Mouse (Mus musculus): ENCODE results near the gene Senp1. TPM values are rescaled to one million over a fixed set of nuclear protein-coding genes. Genes with fewer than 3 reads are reported as not detected.

Gene Senp1
- polyA plus RNA-seq, 1 experiment from 2014 or later, result 22.1 TPM

DNA sequence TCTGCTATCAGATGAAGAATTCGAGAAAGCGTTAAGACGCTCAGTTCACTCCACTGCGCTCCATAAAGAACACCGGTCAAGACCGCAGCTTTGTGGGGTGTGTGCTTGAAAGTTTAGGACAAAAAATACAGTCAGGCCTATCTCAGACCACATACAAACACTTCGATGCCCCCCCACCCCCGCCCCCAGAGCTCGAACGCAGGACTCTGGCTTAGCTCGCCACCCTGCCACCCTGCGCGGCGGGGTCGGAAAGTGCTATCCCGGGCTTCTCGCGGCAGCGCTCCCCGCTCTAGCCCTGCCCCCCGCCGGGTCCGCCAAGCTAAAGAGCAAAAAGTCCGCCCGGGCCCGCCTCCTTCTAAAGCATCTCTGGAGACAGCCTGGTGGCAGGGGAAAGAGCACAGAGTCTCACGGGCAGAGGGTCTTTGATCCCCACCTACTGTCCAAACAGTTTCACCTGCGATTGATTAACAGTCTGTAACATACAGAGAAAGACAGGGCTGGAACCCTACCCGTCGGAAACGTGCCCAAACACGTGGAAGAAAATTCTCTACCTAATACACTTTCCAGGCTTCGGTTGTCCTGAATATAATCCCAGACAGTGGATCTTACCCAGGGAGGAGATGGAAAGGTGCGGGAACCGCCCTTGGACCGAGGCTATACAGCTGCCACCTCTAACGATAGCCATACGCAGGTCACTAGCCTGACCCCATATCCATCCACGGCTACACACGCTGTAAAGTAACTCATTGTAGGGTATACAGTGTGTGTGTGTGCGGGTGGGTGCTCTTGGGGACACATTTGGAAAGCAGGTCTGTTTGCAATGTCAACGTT is 90.3 kb downstream of the Senp1 start:
- Histone ChIP-seq H3K4me3 (ENCODE audit: low read depth, low read length) (peak overlapping the region; percentile 36), H3K36me3 (ENCODE audit: control insufficient read depth, insufficient read depth, low read length) (no peaks in the 10 kb centered on the region), H3K27ac (ENCODE audit: low read depth, low read length) (peak overlapping the region; percentile 22; the same call in 1 of the 2 replicates), H3K9ac (replicated peaks; ENCODE audit: low read depth, low read length) (no peak overlapping the region; the same call in 1 of the 2 replicates), H3K4me2 (ENCODE audit: low read depth, low read length) (peak overlapping the region; percentile 86), H3K27me3 (ENCODE audit: control insufficient read depth, insufficient read depth, low read length) (peaks cover 5% of the 10 kb centered on the region), H3K9me3 (ENCODE audit: control insufficient read depth, low read length) (no peaks in the 10 kb centered on the region), H3K4me1 (ENCODE audit: control insufficient read depth, insufficient read depth, low read length) (peaks cover 33% of the 10 kb centered on the region)
- WGBS, result 1% methylated on average over 42 of the region's 42 CpGs
- no peak for ATAC-seq (ENCODE audit: low read depth)

GRCm38 (mm10) chr15:98002113-98002990 is 91.2 kb downstream of the Senp1 start:
- H3K27ac ChIP-seq (ENCODE audit: low read depth, low read length), result peak overlapping the region; percentile 67
- ATAC-seq (ENCODE audit: low read depth), result peak; percentile 56
- peak overlapping the region; percentile 36 for H3K4me3 ChIP-seq (ENCODE audit: low read depth, low read length)
- peaks cover 5% of the 10 kb centered on the region for H3K27me3 ChIP-seq (ENCODE audit: control insufficient read depth, insufficient read depth, low read length)
- peak overlapping the region; percentile 53 for H3K9ac ChIP-seq (replicated peaks; ENCODE audit: low read depth, low read length)
- H3K36me3 ChIP-seq (ENCODE audit: control insufficient read depth, insufficient read depth, low read length), result no peaks in the 10 kb centered on the region
- H3K4me1 ChIP-seq (ENCODE audit: control insufficient read depth, insufficient read depth, low read length), result peaks cover 36% of the 10 kb centered on the region
- peak overlapping the region; percentile 86 for H3K4me2 ChIP-seq (ENCODE audit: low read depth, low read length)
- H3K9me3 ChIP-seq (ENCODE audit: control insufficient read depth, low read length), result no peaks in the 10 kb centered on the region
- WGBS, result 1% methylated on average over 40 of the region's 42 CpGs

DNA sequence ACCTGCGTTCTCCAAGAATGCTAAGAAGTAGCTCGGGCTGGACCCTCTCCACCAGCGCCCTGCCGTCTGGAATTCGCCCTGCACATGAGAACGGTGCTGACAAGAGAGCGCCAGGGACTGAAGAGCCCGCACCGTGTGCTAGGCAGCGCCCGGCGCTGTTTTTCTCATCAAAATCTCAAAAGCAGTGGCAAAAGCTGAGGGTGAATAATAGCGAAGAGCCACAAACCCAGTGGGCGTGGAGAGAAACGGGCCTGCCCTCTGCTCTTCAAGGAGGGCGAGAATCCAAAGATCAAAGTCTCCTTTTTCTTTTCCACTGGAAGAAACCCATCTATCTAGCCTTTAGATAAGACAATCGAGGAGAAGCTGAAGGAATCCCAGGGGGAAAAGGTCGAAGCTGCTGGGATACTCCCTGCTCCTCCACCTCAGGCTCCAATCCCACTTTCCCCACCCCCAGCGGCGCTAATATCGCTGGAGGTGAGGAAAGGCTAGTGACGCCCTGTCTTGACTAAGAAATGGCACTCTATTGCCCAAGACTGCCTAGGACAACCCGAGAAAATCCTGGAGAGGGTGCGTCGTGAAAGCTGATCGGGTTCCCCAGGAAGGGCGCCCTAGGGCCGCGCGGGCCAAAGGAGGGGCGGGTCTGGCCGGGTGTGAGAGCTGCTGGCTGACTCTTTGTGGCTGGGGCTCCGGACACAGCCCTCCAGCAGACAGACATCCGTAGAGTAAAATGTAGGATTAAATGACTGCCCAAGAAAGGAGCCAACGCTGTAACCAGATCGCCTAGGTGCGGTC is 92.0 kb downstream of the Senp1 start:
- Histone ChIP-seq H3K9ac (replicated peaks; ENCODE audit: low read depth, low read length) (peak overlapping the region; percentile 53), H3K4me2 (ENCODE audit: low read depth, low read length) (peak overlapping the region; percentile 86), H3K27ac (ENCODE audit: low read depth, low read length) (peak overlapping the region; percentile 67), H3K4me3 (ENCODE audit: low read depth, low read length) (peak overlapping the region; percentile 36), H3K36me3 (ENCODE audit: control insufficient read depth, insufficient read depth, low read length) (no peaks in the 10 kb centered on the region), H3K4me1 (ENCODE audit: control insufficient read depth, insufficient read depth, low read length) (peaks cover 36% of the 10 kb centered on the region), H3K9me3 (ENCODE audit: control insufficient read depth, low read length) (no peaks in the 10 kb centered on the region), H3K27me3 (ENCODE audit: control insufficient read depth, insufficient read depth, low read length) (peaks cover 5% of the 10 kb centered on the region)
- ATAC-seq (ENCODE audit: low read depth), result peak; percentile 3; the same call in 1 of the 2 replicates
- 1% methylated on average over 37 of the region's 37 CpGs for WGBS

- no peak overlapping the region for H3K4me2 ChIP-seq (ENCODE audit: low read depth, low read length)
- peaks cover 5% of the 10 kb centered on the region for H3K27me3 ChIP-seq (ENCODE audit: control insufficient read depth, insufficient read depth, low read length)
- H3K9me3 ChIP-seq (ENCODE audit: control insufficient read depth, low read length), result no peaks in the 10 kb centered on the region
- no peak for ATAC-seq (ENCODE audit: low read depth)
- WGBS, result 6% methylated on average over 7 of the region's 7 CpGs
- H3K9ac ChIP-seq (replicated peaks; ENCODE audit: low read depth, low read length), result 0 out of 2 replicates have a peak overlapping the region, but pooled peaks have one; percentile 8
- H3K4me1 ChIP-seq (ENCODE audit: control insufficient read depth, insufficient read depth, low read length), result peaks cover 36% of the 10 kb centered on the region
- no peak overlapping the region for H3K4me3 ChIP-seq (ENCODE audit: low read depth, low read length)
- no peaks in the 10 kb centered on the region for H3K36me3 ChIP-seq (ENCODE audit: control insufficient read depth, insufficient read depth, low read length)
- H3K27ac ChIP-seq (ENCODE audit: low read depth, low read length), result no peak overlapping the region
Measured at GRCm38 (mm10) chr15:97999991-98000390, 93.6 kb downstream of the Senp1 start.

- Histone ChIP-seq H3K9me3 (ENCODE audit: control insufficient read depth, low read length) (no peaks in the 10 kb centered on the region), H3K27me3 (ENCODE audit: control insufficient read depth, insufficient read depth, low read length) (peaks cover 5% of the 10 kb centered on the region), H3K4me1 (ENCODE audit: control insufficient read depth, insufficient read depth, low read length) (peaks cover 34% of the 10 kb centered on the region), H3K4me3 (ENCODE audit: low read depth, low read length) (no peak overlapping the region), H3K4me2 (ENCODE audit: low read depth, low read length) (no peak overlapping the region), H3K9ac (replicated peaks; ENCODE audit: low read depth, low read length) (0 out of 2 replicates have a peak overlapping the region, but pooled peaks have one; percentile 8), H3K36me3 (ENCODE audit: control insufficient read depth, insufficient read depth, low read length) (no peaks in the 10 kb centered on the region), H3K27ac (ENCODE audit: low read depth, low read length) (no peak overlapping the region)
- 31% methylated on average over 13 of the region's 13 CpGs for WGBS
- no peak for ATAC-seq (ENCODE audit: low read depth)
Measured at GRCm38 (mm10) chr15:97999546-97999945, 94.0 kb downstream of the Senp1 start.

GRCm38 (mm10) chr15:97996716-97997256 is 96.8 kb downstream of the Senp1 start:
- Histone ChIP-seq H3K9ac (replicated peaks; ENCODE audit: low read depth, low read length) (no peak overlapping the region), H3K4me2 (ENCODE audit: low read depth, low read length) (no peak overlapping the region), H3K9me3 (ENCODE audit: control insufficient read depth, low read length) (no peaks in the 10 kb centered on the region), H3K27ac (ENCODE audit: low read depth, low read length) (no peak overlapping the region), H3K4me3 (ENCODE audit: low read depth, low read length) (no peak overlapping the region), H3K36me3 (ENCODE audit: control insufficient read depth, insufficient read depth, low read length) (no peaks in the 10 kb centered on the region), H3K4me1 (ENCODE audit: control insufficient read depth, insufficient read depth, low read length) (peaks cover 41% of the 10 kb centered on the region), H3K27me3 (ENCODE audit: control insufficient read depth, insufficient read depth, low read length) (no peaks in the 10 kb centered on the region)
- WGBS, result 42% methylated on average over 13 of the region's 13 CpGs
- peak; percentile 30; the same call in 1 of the 2 replicates for ATAC-seq (ENCODE audit: low read depth)

DNA sequence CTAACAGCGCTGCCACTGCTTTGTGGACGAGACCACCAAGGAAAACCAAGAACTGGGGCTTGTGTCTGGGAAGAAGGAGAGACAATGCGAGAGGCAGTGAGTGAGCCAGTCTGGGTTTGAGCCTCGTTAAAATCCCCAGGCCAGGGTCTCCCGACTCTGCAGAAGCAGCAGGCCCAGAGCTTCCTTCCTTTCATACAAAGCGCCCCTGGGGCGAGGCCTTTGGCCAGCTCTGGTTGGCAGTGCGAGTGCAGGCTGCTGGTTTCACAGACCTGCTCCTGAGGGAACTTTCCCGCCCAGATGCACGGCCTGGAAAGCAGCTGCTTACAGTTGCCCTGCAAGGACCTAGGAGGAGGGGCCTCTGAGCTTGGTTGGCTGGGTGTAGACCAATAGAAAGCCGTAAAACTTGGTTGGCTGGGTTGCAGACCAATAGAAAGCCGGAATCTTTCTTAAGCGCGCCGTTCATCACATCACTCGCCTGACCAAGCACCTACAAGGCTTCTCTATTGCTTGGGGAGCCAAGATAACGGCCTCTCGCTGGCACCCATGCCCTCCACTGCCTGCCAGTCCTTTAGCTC is 100.7 kb downstream of the Senp1 start:
- peak overlapping the region; percentile 50 for H3K4me2 ChIP-seq (ENCODE audit: low read depth, low read length)
- H3K9me3 ChIP-seq (ENCODE audit: control insufficient read depth, low read length), result no peaks in the 10 kb centered on the region
- 2% methylated on average over 18 of the region's 18 CpGs for WGBS
- peak overlapping the region; percentile 30 for H3K9ac ChIP-seq (replicated peaks; ENCODE audit: low read depth, low read length)
- H3K27ac ChIP-seq (ENCODE audit: low read depth, low read length), result peak overlapping the region; percentile 83
- H3K4me3 ChIP-seq (ENCODE audit: low read depth, low read length), result peak overlapping the region; percentile 23
- H3K4me1 ChIP-seq (ENCODE audit: control insufficient read depth, insufficient read depth, low read length), result peaks cover 37% of the 10 kb centered on the region
- H3K36me3 ChIP-seq (ENCODE audit: control insufficient read depth, insufficient read depth, low read length), result no peaks in the 10 kb centered on the region
- no peaks in the 10 kb centered on the region for H3K27me3 ChIP-seq (ENCODE audit: control insufficient read depth, insufficient read depth, low read length)
- ATAC-seq (ENCODE audit: low read depth), result peak; percentile 94

Measured in neural tube, embryonic 14.5 days (tissue).